Comparison of ENCODE assay signal across 8 mouse cellular contexts in the genomic region with DNA sequence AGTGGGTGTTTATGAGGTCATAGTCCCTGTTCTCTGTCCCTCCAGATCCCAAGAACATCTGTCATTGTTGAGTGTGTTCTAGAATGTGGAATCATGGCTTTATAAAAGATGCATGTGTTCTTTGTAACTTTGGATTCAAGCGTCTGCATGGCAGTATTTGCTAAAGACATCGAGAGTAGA. TPM values are rescaled to one million over a fixed set of nuclear protein-coding genes. Genes with fewer than 3 reads are reported as not detected.
DNase-seq lines count a peak whose midpoint lies in the region; ATAC-seq lines count a peak whose summit lies in the region.

Gene Asb15, plus strand, starts transcription at position 81 of the 180 bp plus-strand sequence.

- H3K9me3 ChIP-seq in heart, embryonic 16.5 days (replicated peaks; ENCODE audit: control insufficient read depth, low read length), result no peaks in the 10 kb centered on the region
- H3K9me3 ChIP-seq in liver, embryonic 16.5 days (replicated peaks; ENCODE audit: control insufficient read depth, low read length), result no peaks in the 10 kb centered on the region

- no peak for ATAC-seq in heart, embryonic 16.5 days (replicated peaks; ENCODE audit: extremely low read depth, insufficient read depth, low FRiP score)
- no peak for ATAC-seq in liver, embryonic 16.5 days (ENCODE audit: low read depth)
- no peak for ATAC-seq in inflammation-experienced regulatory T-cells, adult 6 months

- no peak for DNase-seq in gastrocnemius, adult 18-20 months (ENCODE audit: low spot score)
- DNase-seq in gastrocnemius, postnatal 14 days, result no peak
- peak; percentile 30 for DNase-seq in MN1 (ENCODE audit: low spot score)
- DNase-seq in adrenal gland, postnatal 10 days, result no peak
- no peak for DNase-seq in yolk sac, embryonic 10.5 days (ENCODE audit: low spot score)

- H3K36me3 ChIP-seq in heart, embryonic 16.5 days (ENCODE audit: control insufficient read depth, insufficient read depth), result no peaks in the 10 kb centered on the region
- peaks cover 1% of the 10 kb centered on the region; the same call in 1 of the 2 replicates for H3K36me3 ChIP-seq in liver, embryonic 16.5 days (ENCODE audit: control insufficient read depth, insufficient read depth)

- WGBS in heart, embryonic 16.5 days, result 42% methylated on average over 2 of the region's 2 CpGs
- WGBS in liver, embryonic 16.5 days (ENCODE audit: insufficient replicate concordance), result 40% methylated on average over 2 of the region's 2 CpGs

- peak within 1 kb of the TSS; percentile 86 for H3K9ac ChIP-seq in heart, embryonic 16.5 days (ENCODE audit: low read length)
- peak within 1 kb of the TSS; percentile 75 for H3K9ac ChIP-seq in liver, embryonic 16.5 days (ENCODE audit: low read depth, low read length)

- H3K27me3 ChIP-seq in heart, embryonic 16.5 days (ENCODE audit: control insufficient read depth, insufficient read depth, low read length), result no peaks in the 10 kb centered on the region
- H3K27me3 ChIP-seq in liver, embryonic 16.5 days (ENCODE audit: control insufficient read depth, insufficient read depth, low read depth, low read length), result no peaks in the 10 kb centered on the region

- peaks cover 35% of the 10 kb centered on the region for H3K4me1 ChIP-seq in heart, embryonic 16.5 days (ENCODE audit: control insufficient read depth, insufficient read depth, low read length)
- H3K4me1 ChIP-seq in liver, embryonic 16.5 days (ENCODE audit: control insufficient read depth, low read depth, low read length), result peaks cover 8% of the 10 kb centered on the region; the same call in 1 of the 2 replicates

- H3K4me2 ChIP-seq in heart, embryonic 16.5 days (ENCODE audit: low read depth, low read length), result peak within 1 kb of the TSS; percentile 89
- peak within 1 kb of the TSS; percentile 64 for H3K4me2 ChIP-seq in liver, embryonic 16.5 days (ENCODE audit: low read depth, low read length)

- intact Hi-C loops in gastrocnemius, postnatal 14 days (cut with DNase I; ENCODE audit: low total_unique reads), result loop anchor here (2.0 kb wide), 1 partner anchor 101 kb away; no protein-coding TSS in a partner anchor

- H3K4me3 ChIP-seq in heart, embryonic 16.5 days (ENCODE audit: low read length), result peak within 1 kb of the TSS; percentile 92
- H3K4me3 ChIP-seq in liver, embryonic 16.5 days (ENCODE audit: low read depth, low read length), result peak within 1 kb of the TSS; percentile 82

- peak within 1 kb of the TSS; percentile 80 for H3K27ac ChIP-seq in heart, embryonic 16.5 days (ENCODE audit: low read length)
- H3K27ac ChIP-seq in liver, embryonic 16.5 days (ENCODE audit: low read length), result 0 out of 2 replicates have a peak within 1 kb of the TSS, but pooled peaks have one; percentile 28

RNA-seq across cellular contexts. Expression of gene Asb15, which starts in this region (rescaled TPM):
- total RNA-seq in gastrocnemius, adult 18-20 months (2021), result 10 to 100 TPM; 69.6 to 81.3 TPM
- total RNA-seq in gastrocnemius, postnatal 14 days (2021), result 1 to 10 TPM; 4.1 to 7.4 TPM
- polyA plus RNA-seq in heart, embryonic 16.5 days (2015; fragmentation: Nextera tagmentation; extraction: Ambion mirVana), result 0.69 and 0.93 TPM in 2 replicates
- polyA plus RNA-seq in liver, embryonic 16.5 days (2015; fragmentation: Nextera tagmentation; extraction: Ambion mirVana), result 0.04 TPM in 1 of 2 replicates, not detected in the other
- total RNA-seq in adrenal gland, postnatal 10 days (2021), result under 1 TPM; 0.12 to 0.82 TPM
- not detected for polyA plus RNA-seq in inflammation-experienced regulatory T-cells, adult 6 months (2017; shearing (Covaris generic))

Comparison
In these comparisons a context has a peak if more than half of its experiments do, and no peak if none do; other contexts are left out.
1. RNA of gene Asb15 (total RNA-seq): 69.6 to 81.3 TPM in gastrocnemius, adult 18-20 months; 4.1 to 7.4 TPM in gastrocnemius, postnatal 14 days and 0.12 to 0.82 TPM in adrenal gland, postnatal 10 days; every median in the first group is over 4 times any median in the second.